Mouse (Mus musculus): ENCODE measurements at regions not wholly inside any gene's neighbourhood (a gene's known extent, or its start where the extent isn't known, plus 50 kb on each side); places are given as distances from the start of the nearest gene placed in this dataset.

- intact Hi-C loops (cut with DNase I): no loop called here
- no peak for DNase-seq (ENCODE audit: low spot score in 2 of 2)
These were observed 210.5 kb downstream of the Nedd1 start for GRCm38 (mm10) chr10:92511769-92512168.

GRCm38 (mm10) chr10:92510677-92511076, 211.5 kb downstream of the Nedd1 start:
- intact Hi-C loops (cut with DNase I): no loop called here
- peak in 1 of 2 experiments; percentile 20 for DNase-seq (ENCODE audit: low spot score in 2 of 2)

GRCm38 (mm10) chr10:92504271-92504670, 217.9 kb downstream of the Nedd1 start:
- DNase-seq (ENCODE audit: low spot score in 2 of 2): no peak
- intact Hi-C loops (cut with DNase I): no loop called here

DNA sequence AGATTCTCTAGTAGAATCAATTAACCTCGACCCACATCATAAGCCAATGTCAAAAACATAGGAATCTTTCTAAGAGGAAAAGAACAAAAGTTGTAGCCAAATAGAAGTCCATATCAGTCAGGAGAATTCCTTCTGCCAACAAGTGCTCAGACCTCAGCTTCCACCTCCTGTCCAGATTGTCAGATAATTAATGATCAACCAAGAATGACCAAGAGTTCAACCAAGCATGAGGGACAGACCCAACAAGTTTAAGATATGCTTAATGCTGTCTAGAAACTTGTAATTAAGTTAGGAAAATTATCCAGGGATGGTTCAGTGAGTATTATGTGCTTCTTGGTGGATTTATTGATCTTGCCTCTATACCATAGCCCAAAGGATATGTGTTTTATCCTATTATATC, 238.6 kb downstream of the Nedd1 start:
- intact Hi-C loops (cut with DNase I): no loop called here
- DNase-seq (ENCODE audit: low spot score in 2 of 2): no peak

DNA sequence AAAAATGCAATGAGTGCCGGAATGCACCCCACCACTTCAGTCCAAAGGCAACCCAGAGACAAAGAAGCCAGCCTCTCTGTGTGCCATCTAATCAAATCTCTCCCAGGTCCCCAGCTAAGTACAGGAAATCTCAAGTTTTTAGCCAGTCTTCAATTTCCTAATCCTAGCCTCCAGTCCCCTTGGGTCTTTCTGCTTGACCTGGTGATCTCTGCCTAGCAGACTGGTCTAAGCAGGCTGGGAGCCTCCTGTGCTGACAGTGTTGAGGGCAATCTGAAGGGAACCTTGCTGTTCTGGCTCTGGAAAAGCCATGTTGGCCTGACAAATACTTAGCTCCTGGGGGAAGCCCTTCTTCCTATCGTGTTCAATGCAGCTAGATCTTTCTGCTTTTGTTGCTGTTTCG, 248.9 kb downstream of the Nedd1 start:
- intact Hi-C loops (cut with DNase I): no loop called here
- DNase-seq (ENCODE audit: low spot score in 2 of 2): no peak

DNA sequence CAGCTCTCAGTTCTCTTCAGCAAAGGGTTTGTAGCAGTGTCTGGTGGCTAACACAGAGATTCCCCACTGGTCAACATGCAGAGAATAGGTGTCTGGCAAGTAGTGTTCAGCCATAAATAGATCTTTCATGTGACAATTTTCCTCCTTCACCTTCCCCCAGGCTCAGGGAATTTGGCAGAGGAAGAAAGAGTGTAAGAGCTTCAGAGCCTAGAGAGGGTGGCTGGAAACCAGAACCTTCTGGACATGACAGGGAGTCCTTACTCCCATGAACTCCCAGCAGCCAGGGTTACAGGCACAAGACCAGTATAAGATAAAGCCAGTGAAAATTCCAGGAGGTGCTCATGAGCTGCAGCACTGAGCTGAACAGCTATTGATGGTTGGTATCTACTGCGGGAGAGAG, 251.1 kb downstream of the Nedd1 start:
- no peak for DNase-seq (ENCODE audit: low spot score in 2 of 2)
- intact Hi-C loops (cut with DNase I): no loop called here

GRCm38 (mm10) chr10:92455195-92455594, 267.0 kb downstream of the Nedd1 start:
- intact Hi-C loops (cut with DNase I): no loop called here
- DNase-seq (ENCODE audit: low spot score in 2 of 2): no peak

DNA sequence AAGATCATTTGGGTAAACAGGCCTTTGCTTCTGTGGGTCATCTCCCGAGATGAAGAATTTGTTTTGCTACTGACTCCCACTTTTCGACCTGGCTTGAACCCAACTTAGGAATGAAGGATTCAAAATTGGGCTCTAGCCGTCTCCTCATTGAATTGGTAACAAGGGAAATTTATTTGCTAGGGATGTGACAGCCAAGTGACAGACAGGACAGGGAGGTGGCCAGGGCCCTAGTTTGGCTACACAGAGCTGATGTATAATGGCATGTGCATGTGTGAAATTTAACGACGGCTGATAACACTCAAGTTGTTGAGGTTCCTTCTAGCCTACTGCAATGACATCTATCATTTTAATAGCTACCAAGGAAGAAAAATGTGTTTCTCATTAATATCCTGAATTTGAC, 268.7 kb downstream of the Nedd1 start:
- no peak for DNase-seq (ENCODE audit: low spot score in 2 of 2)
- intact Hi-C loops (cut with DNase I): no loop called here

GRCm38 (mm10) chr10:92445957-92446356, 276.3 kb downstream of the Nedd1 start:
- intact Hi-C loops (cut with DNase I): no loop called here
- no peak for DNase-seq (ENCODE audit: low spot score in 2 of 2)

DNA sequence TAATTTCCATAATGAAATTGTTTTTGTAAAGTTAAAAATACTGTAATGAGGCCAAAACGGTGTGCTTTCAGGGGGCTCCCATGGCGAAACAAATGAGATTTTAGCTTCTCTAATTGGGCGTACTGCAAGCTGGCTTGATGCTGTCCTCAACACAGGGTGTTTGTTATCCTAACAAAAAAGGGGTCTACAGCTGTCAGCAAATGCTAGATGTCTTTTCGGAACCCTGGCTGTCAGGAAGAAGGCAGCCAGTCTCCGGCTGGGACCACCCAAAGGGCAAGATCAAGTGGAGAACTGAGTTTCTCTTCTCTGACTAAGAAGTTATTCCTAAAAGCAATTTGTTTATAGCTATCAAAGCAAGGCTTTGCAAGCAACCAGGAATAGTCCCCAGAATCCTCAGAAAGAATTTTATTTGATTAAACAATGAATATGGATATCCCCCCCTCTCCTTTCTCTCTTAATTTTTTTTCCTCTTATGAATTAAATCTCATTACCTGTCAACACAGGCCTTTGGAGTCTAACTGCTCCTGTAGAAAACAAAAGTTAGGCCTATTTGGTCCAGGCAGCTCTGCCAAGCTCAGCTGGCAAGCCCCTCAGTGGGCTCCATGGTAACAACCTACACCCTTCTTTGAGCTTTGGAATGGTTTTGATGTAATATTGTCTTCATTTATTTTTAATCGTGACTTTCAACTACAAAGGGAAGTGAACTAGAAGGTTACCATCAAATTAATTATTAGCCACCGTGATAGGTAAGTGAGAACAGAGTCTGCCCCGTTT, 283.4 kb downstream of the Nedd1 start:
- no peak for DNase-seq (ENCODE audit: low spot score in 2 of 2)
- intact Hi-C loops (cut with DNase I): no loop called here

- intact Hi-C loops (cut with DNase I): no loop called here
- no peak for DNase-seq (ENCODE audit: low spot score in 2 of 2)
These were observed 293.0 kb downstream of the Nedd1 start for GRCm38 (mm10) chr10:92429256-92429655.

GRCm38 (mm10) chr10:92428026-92428425, 294.2 kb downstream of the Nedd1 start:
- DNase-seq (ENCODE audit: low spot score in 2 of 2): no peak
- intact Hi-C loops (cut with DNase I): no loop called here

- DNase-seq (ENCODE audit: low spot score in 2 of 2): no peak
- intact Hi-C loops (cut with DNase I): no loop called here
These were observed 295.8 kb downstream of the Nedd1 start for GRCm38 (mm10) chr10:92426443-92426842.

DNA sequence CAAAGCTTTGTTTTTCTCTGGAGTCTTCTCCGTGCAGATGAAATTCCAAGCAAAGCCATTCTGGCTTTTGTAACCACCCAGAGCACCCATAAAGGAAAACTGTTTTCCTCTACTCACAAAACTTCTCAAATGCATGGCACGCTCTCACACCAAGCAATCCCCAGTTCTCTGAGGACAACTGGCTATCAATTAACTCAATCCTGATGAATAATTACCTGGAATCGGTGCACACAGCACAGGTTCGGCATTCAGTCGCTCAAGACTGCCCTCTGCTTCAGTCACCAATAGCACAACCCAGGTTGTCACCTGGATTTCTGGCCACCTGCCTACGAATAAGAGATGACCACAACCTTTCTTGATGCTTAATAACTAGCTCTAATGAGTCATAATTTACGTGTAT, 309.5 kb downstream of the Nedd1 start:
- DNase-seq (ENCODE audit: low spot score in 2 of 2): no peak
- intact Hi-C loops (cut with DNase I): no loop called here

GRCm38 (mm10) chr10:92410813-92411325, 311.4 kb downstream of the Nedd1 start:
- no peak for DNase-seq (ENCODE audit: low spot score in 2 of 2)
- intact Hi-C loops (cut with DNase I): no loop called here

GRCm38 (mm10) chr10:92404697-92405293, 317.4 kb downstream of the Nedd1 start:
- intact Hi-C loops (cut with DNase I): no loop called here
- DNase-seq (ENCODE audit: low spot score in 2 of 2): peak in 1 of 2 experiments; percentile 8

GRCm38 (mm10) chr10:92400587-92401090, 321.6 kb downstream of the Nedd1 start:
- no peak for DNase-seq (ENCODE audit: low spot score in 2 of 2)
- intact Hi-C loops (cut with DNase I): no loop called here

GRCm38 (mm10) chr10:92389176-92389732, 333.0 kb downstream of the Nedd1 start:
- DNase-seq (ENCODE audit: low spot score in 2 of 2): no peak
- intact Hi-C loops (cut with DNase I): no loop called here

- intact Hi-C loops (cut with DNase I): no loop called here
- DNase-seq (ENCODE audit: low spot score in 2 of 2): no peak
These were observed 355.1 kb downstream of the Nedd1 start for GRCm38 (mm10) chr10:92367126-92367525.

DNA sequence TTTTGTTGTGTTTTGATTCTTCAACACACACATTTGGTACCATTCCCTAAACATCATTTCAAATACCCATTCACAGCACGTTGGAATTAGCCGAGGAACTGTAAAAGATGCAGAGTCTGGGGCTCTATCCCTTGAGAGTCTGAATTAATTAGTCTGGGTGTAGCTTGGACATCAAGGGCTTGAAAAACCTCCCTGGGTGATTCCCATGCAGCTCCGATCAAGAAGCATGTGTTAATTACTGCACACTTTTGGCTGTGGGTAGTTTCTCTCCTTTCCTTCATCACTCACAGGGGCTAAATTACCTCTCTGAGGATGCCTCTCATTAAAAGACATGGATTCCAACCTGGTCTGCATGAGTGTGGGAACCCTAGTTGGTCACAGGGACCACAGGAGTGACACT, 365.5 kb downstream of the Nedd1 start:
- intact Hi-C loops (cut with DNase I): no loop called here
- no peak for DNase-seq (ENCODE audit: low spot score in 2 of 2)

GRCm38 (mm10) chr10:92349043-92349442, 373.2 kb downstream of the Nedd1 start:
- intact Hi-C loops (cut with DNase I): no loop called here
- no peak for DNase-seq (ENCODE audit: low spot score in 2 of 2)
